Mouse (Mus musculus) thymus, postnatal 10 days (tissue): ENCODE results near the gene Pawr.
"Not testable (repeated sequence)": the region's sequence is repeated elsewhere in the genome, so short reads cannot be mapped to it uniquely, and the experiment has no call there.

Experiments
- DNase-seq, 2 experiments: peaks; one replicate each; pipeline ENCODE4 v3.0.0; 2021; ENCODE audit warnings: low spot score in 2 of 2

Gene Pawr

DNA sequence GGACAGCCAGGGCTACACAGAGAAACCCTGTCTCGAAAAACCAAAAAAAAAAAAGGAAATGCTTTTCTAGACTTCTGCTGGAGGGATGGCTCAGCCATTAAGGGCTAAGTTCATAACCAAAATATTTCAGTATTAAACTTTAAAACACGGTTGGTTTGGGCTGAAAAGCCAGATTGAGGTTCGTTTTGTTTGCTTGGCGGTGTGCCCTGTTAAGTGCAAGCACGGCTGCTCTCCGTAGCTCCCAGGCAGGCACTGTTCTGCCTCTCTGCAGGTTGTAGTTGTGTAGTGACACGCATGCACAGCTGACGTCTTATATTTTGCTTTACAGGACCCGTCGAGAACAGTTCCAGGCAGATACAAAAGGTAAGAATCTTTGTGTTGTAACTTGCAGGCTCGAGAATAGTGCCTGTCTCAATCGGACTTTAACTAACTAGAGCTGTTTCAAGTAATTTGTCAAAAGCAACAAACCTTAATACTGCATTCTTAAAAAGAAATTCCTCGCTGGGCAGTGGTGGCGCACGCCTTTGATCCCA is 59.5 kb downstream of the Pawr start:
- DNase-seq: no peak

DNA sequence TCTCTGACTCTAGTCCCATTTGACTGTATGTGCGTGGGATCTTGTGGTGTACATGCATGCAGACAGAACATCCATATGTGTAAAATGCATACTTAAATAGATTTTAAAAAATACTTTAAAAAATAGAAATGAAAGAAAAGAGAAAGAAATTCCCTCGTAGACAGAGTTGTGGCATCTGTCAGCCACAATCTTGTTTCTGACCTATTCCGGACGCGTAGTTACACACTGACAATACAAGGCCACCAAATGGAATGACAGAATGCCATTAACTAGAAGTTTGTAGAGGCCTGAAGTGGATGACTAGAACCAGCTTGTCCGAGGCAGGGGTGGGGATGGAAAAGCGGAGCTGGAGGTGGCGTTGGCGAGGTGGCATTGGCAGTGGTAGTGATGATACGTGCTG is 60.2 kb downstream of the Pawr start:
- no peak for DNase-seq

DNA sequence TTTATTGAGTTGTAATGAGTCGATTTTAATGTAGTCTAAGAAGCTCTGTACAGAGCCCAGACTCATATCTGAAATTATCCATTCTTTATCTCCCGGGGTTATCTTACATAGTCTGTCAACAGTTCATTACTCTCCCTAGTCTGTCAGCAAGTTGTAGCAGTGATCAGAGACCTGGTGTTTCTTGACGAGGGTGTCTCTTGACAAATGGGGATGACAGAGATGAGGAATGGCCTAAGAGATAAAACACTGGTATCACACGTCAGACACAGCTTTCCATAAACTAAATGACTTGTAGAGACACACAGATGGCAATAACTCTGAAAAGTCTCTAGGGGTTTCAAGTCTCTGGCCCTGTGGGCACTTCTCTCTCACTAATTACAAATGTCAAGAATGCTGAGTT is 62.4 kb downstream of the Pawr start:
- no peak for DNase-seq

DNA sequence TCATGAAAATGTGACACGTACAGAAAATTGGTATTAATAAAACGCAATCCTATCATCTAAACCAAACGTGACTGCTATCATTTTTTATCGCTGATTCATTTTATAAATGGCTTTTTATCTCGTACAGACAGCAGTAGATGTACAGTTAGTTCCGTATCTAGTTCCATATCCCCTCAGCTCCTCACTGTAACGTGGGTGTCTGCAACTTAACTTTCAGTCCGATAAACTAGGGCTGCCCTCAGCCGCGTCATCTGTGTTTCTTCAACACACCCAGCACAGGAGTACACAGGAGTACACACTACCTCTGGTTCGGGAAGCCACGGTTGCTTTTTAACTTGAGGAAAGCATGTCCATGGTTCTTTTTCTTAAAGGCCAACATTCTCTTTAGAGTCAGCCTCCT is 63.3 kb downstream of the Pawr start:
- DNase-seq: no peak

DNA sequence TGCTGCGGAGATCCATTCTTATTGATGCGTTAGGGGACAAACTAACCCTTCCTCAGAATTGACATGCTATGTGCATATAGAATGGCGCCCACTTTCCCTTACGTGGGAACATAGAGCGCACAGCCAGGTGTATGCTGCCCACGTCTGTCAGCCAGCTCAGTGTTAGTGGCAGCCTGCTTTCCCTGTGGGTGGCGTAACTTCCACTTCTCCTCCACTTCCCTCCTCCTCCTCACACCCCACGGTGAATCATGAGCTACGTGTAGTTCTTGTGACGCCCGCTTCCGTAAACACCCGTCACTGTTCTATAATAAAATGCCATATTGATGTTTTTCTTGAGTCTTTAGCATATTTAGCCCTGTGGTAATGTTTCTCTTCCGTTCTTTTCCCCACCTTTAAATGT is 63.7 kb downstream of the Pawr start:
- DNase-seq: no peak

DNA sequence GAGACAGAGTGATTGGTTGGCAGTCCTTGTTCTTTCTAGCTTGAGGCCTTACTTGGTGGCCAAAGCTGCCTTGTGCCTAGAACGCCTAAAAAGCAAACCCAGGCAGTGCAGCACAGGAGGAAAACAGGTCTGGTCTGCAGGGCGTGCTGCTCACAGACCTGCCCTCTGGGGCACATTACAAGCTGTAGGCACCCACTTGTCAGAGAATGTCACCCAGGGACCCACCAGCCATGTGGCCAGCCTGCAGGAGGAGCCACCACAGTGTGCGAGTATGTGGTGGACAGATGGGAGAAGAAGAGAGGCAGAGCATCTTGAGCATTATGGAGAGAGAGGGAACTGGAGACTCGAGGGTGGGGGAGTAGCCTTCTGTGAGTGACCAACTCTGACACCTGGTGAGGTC is 70.8 kb downstream of the Pawr start:
- DNase-seq: no peak

DNA sequence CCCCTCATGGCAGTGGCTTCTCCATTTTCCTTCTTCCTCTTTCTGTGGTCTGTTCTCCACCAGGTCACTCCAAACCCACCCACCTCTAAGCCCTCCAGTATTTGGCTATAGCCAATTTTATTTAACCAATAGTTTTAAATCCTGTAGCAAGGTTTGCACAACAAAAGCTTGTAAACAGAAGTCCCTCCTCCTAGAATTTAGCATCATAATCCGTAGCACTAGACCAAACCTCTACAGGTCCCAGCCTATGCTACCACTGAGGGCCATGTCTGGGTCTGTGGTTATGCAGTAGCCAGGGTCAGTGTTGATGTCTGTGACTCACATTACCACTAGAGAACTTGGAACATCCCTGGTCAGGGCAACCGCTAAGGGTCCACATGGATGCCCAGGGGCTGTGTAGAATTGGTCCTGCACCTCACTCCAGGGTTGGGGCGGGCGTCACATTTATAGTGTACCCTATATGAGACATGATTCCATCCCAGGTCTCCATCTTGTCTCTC is 71.5 kb downstream of the Pawr start:
- no peak for DNase-seq

DNA sequence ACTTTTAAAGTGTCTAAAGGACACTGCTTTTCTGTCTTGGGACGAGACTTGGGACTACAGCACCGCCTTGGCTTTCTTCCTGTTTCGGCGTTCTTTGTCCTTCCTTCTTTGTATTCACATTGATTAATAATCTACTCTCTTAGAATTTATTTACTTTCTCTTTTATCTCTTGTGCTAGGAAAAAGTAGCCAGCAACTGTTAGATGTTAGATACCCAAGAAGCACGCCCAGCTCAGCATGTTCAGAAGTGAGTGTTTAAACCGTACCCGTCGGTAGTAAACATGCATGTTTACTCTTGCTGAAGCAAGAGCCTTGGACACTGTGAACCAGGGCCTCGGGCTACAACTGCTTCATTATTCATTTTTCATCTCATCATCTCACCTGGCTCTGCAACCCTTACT is 72.2 kb downstream of the Pawr start:
- DNase-seq: no peak

DNA sequence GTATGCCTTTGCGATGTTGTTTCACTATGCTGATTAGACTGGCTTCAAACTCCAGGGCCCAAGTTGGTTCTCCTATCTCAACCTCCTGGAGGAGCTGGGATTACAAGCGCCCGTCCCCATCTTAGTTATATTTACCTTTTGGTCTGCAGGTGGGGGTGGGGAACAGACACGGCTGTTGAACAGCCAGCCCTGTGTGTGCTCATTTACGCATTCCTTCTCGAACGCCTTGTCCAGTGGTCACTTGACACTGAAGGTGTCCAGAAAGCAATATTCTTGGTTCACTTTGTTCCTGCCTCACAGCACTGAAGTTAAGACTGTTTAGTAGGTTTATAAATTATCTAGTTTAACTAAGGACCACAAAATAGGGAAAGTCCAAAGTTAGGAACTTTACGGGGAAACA is 73.2 kb downstream of the Pawr start:
- no peak for DNase-seq

DNA sequence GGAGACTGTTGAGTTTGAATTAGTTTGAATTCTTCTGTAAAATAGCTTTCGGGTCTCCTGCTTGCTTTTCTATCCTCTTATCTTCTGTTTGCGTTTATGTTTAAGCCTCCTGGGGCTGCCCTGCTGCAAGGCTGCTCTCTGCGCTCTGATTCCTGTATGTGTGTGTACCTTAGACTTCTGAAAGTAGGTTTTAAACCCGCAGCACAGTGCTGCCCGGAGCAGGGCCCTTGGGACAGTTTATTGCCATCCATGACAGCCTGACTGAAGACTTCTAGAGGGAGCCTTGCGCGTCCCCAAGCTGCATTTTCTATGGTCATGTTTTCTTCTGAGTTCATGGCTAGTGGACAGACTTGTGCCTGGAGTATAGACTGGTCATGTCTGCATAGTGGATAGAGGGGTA is 74.0 kb downstream of the Pawr start:
- DNase-seq: no peak

DNA sequence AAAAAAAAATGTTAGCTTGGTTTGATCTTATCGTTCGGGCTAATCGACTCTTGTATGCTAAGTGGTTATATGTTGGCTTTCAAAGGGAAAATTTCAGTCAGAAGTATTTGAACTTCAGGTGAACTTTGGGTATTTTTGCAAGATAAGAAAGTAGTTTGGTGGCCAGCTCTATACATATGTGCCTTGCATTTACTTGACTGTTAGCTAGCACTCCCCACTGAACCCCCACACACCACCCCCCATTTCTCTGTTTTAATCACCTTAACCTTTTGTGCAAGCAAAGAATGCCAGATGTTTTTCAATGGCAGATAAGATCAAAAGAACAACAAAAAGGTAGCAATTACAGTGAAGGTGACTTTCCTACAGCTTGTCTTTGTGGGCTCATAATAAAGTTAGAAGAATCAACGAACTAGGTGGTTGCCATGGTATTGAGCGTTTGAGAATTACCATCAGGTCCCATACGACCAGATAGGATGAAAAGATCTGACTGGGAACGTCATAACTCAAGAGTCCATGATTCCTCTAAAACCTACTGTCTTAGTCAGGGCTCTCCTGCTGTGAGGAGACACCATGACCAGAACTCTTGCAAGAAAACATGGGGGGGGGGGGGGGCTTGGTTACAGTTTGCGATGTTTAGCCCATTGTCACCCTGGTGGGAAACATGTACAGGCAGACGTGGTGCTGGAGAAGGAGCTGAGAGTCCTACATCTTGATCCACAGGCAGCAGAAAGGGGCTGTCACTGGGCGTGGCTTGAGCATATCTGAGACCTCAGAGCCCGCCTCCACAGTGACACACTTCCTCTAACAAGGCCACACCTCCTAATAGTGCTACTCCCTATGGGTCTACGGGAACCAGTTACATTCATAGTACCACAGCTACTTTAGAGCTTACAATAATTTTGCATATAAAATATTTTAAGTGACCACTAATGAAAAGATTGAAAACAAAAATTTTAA is 75.2 kb downstream of the Pawr start:
- no peak for DNase-seq

DNA sequence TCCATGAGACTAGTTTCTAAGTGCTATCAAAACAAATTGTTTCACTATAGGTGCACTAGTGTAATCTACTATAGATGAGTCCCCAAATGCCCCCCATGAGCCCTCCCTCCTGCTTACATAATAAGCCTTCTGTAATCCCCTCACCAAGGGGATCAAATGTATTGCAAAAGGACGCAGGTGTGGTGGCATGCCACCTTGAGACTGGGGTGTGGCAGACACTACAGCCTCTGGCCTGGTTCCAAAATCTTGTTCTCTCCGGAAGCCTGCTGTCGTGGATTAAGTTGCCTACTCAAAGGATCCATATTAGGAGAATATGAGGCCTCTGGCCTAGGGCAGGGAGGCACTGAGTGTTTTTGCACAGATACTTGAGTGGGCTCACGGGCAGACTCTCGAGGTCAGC is 76.1 kb downstream of the Pawr start:
- no peak for DNase-seq

DNA sequence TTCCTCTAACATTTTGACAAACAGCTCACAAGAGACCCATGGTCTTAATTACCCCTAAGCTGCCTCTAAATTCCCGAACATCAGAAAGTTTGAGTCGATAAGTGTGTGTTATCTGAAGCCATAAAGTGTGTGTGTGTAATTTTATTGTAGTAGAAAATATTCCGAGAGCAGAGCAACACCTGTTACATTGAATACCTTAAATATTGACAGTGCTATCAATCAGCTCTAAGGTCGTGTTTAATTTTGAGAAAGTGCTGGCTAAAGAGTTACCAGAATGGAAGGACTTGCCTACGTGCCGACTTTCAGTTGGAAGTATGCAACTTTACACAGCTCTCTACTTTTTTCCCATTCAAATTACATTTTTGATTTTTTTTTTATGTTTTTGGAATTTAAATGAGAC is 76.5 kb downstream of the Pawr start:
- no peak for DNase-seq

DNA sequence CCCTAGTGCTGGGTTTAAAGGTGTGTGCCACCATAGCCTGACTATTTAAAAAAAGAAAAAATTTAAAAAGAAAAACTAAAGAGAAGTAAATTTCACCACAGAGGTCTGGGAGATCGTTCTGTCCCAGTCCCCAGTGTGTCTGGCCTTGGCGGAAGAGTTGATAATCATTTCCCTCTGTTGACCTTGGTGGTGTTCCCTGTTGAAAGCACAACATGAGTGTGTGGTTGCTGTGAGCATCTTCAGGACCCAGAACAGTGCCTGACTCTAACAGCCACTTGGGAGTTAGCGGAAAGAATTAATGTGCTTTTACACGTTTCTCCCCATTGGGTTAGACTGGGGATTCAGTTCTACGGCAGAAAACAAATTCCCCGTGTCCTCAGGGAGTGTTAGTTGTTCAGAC is 77.1 kb downstream of the Pawr start:
- DNase-seq: no peak

DNA sequence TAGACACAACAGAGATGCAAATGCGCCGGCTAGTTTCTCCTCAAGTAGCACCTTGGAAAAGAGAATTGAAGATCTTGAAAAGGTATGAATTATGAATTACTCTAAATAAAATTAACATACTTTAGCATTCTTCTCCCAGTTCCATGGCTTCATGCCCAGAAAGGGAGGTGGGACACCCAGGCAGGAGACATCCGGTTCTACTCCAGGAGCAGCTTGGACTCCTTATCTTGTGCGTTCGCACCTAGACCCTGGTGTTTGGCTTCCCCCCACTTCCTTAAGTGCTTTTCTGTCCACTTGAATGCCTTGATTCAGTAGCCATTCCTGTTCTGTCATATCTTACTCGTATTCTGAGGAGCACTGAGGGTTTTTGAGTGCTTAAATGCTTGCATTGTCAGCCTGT is 77.6 kb downstream of the Pawr start:
- DNase-seq: no peak

DNA sequence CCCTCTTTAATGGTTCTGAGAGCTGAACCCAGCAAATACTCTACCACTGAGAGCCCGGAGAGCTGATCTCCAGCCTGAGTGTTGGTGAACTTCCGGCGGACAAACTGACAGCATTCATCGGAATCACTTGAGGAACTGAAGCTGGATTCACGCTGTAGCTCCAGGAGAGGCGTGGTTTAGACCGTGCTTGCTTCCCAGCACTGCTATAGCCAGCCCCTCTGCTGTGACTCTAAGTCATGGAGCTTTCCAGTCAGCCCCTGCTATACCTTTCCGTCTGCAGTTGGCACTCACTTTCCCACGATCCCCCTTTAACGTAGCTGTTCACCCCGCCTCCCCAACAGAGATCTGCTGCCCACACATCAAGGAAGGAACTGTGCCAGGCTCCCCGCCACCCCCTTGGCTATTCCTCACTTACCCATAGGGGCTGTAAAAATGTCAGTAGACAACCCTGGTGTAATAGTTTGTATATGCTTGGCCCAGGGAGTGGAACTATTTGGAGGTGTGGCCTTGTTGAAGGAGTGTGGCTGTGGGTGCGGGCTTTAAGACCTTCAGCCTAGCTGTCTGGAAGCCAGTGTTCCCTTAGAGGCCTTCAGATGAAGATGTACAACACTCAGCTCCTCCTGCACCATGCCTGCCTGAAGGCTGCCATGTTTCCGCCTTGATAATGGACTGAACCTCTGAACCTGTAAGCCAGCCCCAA is 83.2 kb downstream of the Pawr start:
- no peak for DNase-seq

DNA sequence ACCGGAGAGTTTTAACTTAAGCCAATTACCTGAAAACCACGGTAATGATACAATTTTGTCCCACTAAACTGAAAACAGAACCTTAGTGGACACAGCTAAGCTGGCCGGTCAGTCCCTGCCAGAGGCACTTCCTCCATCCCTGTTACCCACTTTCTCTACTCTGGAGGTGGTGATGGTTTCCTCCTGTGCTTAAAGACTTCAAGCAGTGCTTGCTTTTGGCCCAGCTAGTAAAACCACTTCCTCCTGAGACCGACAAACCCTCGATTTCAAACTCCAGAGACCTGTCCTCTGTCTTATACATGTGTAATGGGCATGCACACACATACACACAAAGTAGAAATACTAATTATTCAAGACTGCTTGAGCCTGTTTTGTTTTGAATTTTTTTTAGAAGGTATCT is 85.5 kb downstream of the Pawr start:
- DNase-seq: no peak

DNA sequence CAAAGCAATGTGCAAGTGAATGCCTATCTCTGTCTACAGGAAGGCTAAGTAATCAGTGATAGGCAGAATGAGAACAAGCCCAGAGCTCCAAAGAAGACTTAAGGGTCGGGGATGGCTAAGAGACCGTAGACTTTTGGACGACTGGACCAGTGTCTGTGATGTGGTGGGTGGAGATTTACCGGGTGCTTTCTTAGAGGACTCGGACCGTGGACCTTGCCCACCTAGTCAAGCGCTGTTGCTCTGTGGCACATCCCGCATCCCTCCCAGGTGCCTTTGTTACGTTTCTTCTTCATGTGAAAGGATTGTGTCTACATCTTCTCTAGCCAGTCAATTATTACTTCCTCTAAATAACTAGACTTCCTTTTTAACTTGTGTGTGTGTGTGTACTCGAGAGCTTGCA is 98.6 kb downstream of the Pawr start:
- DNase-seq: no peak

DNA sequence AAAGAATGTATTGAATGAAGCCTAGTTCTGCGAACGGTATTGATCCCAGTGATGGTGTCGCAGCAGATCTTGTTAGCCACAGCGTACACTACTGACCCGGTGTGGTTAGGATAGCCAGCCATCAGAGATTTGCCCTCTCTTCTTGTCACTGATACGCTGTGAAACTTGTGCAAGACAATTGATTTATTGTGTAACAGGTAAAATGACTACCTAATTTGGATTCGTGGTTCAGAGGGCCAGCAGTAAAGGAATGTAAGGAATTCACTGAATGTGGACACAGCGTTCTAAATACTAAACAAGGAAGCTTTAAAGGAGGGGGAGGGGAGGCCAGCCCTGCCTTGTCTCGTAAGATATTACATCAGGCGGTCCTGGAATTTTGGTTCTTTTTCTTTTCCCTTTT is 100.3 kb downstream of the Pawr start:
- DNase-seq: no peak

DNA sequence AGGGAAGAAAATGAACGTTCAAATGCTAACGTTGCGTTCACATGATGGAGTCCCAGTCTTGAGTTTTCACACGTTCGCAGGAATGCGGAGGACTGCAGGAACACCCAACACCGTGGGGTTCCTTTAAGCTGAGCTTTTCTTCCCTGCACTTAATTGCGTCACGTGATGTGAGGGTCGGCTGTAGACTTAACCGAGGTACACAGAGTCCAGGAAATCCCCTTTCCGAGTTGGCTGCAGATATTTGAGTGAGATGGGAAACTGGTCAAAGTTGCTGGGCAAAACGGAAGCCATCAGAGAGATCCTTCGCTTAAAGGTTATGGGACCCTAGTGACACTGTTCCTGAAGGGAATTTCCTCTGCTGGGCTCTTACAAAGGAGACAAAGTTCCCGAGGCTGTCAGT is 102.1 kb downstream of the Pawr start:
- no peak for DNase-seq

DNA sequence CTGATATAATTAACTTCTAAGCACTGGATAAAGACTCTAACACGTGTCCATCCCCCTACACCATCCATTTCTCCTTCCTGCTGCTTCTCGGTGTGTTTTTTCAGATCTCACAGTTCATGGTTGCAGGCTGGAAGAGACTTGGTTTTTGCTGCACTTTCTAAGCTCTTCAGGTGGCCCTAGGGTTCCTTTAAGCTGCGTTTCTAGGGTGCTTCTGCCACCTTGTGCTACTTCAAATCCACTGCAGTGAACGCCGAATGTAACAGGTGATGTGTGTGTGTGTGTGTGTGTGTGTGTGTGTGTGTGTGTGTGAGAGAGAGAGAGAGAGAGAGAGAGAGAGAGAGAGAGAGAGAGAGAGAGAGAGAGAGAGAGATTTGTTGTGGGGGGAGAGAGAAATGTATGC is 103.7 kb downstream of the Pawr start:
- no peak for DNase-seq

DNA sequence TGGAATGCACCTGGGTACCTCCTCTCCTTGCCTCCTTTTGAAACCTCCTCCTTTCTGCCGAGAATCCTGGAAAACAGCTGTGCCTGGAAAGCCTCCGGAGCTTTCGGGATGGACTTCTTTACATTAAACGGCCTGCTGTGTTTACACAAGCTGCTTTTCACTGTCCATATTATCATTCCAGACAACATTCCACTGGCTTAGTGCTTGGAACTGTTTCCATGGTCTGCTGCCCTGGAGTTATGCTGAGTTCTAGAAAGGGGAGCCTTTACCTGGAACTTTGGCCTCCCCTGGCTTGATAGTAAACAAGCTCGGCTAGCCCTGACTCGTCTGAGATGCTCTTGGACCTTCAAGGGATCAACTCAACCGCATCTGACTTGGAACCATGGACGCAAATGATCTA is 104.4 kb downstream of the Pawr start:
- DNase-seq: no peak

DNA sequence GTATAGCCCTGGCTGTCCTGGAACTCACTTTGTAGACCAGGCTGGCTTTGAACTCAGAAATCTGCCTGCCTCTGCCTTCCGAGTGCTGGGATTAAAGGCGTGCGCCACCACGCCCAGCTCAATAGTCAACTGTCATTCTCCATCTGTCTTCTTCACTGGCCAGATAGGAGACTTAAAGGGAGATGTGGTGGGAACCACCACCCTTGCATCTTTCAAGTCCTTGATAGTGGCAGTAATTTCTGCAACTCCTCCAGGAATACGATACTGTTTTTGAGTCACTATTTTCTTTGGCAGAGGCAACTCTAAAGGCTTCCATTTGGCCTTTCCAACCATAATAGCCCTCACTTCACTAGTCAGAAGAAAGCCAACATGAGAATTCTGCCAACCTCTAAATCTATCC is 108.3 kb downstream of the Pawr start:
- not testable (repeated sequence) for DNase-seq
